Mouse (Mus musculus): Measurements from ENCODE around the gene Olfr535. TPM values are rescaled to one million over a fixed set of nuclear protein-coding genes. Genes with fewer than 3 reads are reported as not detected.
"Not testable (repeated sequence)": the region's sequence is repeated elsewhere in the genome, so short reads cannot be mapped to it uniquely, and the experiment has no call there.

Gene Olfr535
- polyA plus RNA-seq (2012; rRNA removed) = not detected in 2 replicates
- not detected in 2 replicates for polyA plus RNA-seq (2014; fragmentation: Nextera tagmentation; extraction: Ambion mirVana)

DNA sequence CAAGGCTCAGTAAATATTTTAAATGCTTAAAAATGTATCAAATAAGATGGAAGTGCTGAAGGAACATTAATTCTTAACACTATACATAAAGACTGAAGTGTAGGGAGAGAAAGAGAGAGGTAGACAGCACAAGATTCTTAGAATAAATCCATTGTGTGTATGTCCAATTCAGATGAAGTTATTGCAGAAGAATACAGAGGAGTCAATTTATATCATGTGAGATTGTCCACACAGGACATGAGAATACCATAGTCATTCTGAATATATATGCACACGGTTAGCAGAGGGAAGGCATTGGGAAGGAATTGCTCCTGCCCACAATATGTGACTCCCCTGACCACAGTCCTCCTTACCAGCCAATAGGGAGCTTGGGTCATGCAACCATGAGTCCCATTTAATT is at the start of gene Olfr535:
TSS of gene Olfr535 (plus strand) at position 301 of the 400 bp plus-strand sequence.
- Histone ChIP-seq H3K4me2 (replicated peaks; ENCODE audit: low read depth, low read length, severe bottlenecking) (no peak within 1 kb of the TSS), H3K27me3 (ENCODE audit: control insufficient read depth, insufficient read depth, low read length) (no peaks in the 10 kb centered on the region), H3K4me3 (replicated peaks; ENCODE audit: low read length) (no peak within 1 kb of the TSS), H3K27ac (replicated peaks; ENCODE audit: low read depth, low read length) (no peak within 1 kb of the TSS), H3K36me3 (ENCODE audit: control insufficient read depth, insufficient read depth, low read length) (no peaks in the 10 kb centered on the region), H3K4me1 (ENCODE audit: control insufficient read depth, insufficient read depth, low read length) (no peaks in the 10 kb centered on the region), H3K9me3 (ENCODE audit: control insufficient read depth, low read length) (no peaks in the 10 kb centered on the region), H3K9ac (ENCODE audit: low read depth, low read length, severe bottlenecking) (no peak within 1 kb of the TSS)
- DNase-seq (ENCODE audit: low spot score) (no peak), ATAC-seq (ENCODE audit: low FRiP score, low read depth) (no peak)
- 82% methylated on average over 1 of the region's 1 CpGs for WGBS
- TF ChIP-seq POLR2A (IDR thresholded peaks at IDR 0.05; ENCODE audit: borderline replicate concordance, extremely low read depth, insufficient read depth, insufficient read length) = no peak

DNA sequence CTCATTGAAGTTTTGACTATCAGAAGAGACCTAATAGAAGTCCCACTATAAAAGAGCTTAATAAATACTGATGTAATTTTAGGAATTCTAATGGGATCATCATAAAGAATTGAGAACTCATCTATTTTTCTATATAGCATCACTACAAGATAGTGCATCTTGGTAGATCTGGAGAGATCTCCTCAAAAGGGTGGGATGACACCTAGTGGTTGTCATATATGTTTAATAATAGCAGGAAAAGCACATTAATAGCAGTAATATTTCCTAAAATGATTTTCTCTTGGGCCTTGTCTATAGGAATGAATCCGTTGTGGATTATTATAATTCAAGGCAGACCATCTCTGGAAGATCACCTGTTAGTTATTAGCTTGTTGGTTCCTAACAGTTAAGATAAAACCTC is 40.9 kb upstream of the Olfr535 start:
- no peaks in the 10 kb centered on the region for H3K4me1 ChIP-seq (ENCODE audit: control insufficient read depth, insufficient read depth, low read length)
- no peak overlapping the region for H3K9ac ChIP-seq (ENCODE audit: low read depth, low read length, severe bottlenecking)
- no peaks in the 10 kb centered on the region for H3K27me3 ChIP-seq (ENCODE audit: control insufficient read depth, insufficient read depth, low read length)
- H3K4me3 ChIP-seq (replicated peaks; ENCODE audit: low read length) = no peak overlapping the region
- ATAC-seq (ENCODE audit: low FRiP score, low read depth) = no peak
- no peaks in the 10 kb centered on the region for H3K36me3 ChIP-seq (ENCODE audit: control insufficient read depth, insufficient read depth, low read length)
- no peak overlapping the region for H3K4me2 ChIP-seq (replicated peaks; ENCODE audit: low read depth, low read length, severe bottlenecking)
- no peak for DNase-seq (ENCODE audit: low spot score)
- WGBS = 67% methylated on average over 1 of the region's 1 CpGs
- H3K9me3 ChIP-seq (ENCODE audit: control insufficient read depth, low read length) = no peaks in the 10 kb centered on the region
- no peak for TF ChIP-seq POLR2A (IDR thresholded peaks at IDR 0.05; ENCODE audit: borderline replicate concordance, extremely low read depth, insufficient read depth, insufficient read length)
- no peak overlapping the region for H3K27ac ChIP-seq (replicated peaks; ENCODE audit: low read depth, low read length)

DNA sequence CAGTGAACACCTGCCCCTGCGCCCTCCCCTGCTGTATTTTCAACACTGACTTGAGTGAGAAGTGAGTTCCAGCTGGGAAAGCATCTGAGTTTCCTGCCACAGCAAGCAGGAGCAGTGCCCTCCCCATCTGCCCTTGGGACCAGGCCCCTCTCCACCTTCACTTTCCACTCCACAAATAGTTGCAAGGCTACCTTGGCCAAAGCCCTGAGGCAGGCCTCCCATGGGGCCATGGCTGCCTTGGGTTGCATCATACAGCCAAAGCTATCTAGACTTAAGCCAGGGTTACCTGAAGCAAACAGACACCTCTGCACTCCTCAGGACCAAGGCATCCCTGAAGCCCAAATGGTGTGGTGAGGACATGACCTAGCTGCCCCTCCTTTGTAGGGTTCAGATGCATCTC is 20.9 kb upstream of the Olfr535 start, which contains the start of gene Olfr533:
TSS of gene Olfr533 (plus strand) at position 301 of the 400 bp plus-strand sequence.
- not testable (repeated sequence) for ATAC-seq (ENCODE audit: low FRiP score, low read depth); H3K4me1 ChIP-seq (ENCODE audit: control insufficient read depth, insufficient read depth, low read length); H3K27ac ChIP-seq (replicated peaks; ENCODE audit: low read depth, low read length); DNase-seq (ENCODE audit: low spot score); H3K27me3 ChIP-seq (ENCODE audit: control insufficient read depth, insufficient read depth, low read length); H3K4me3 ChIP-seq (replicated peaks; ENCODE audit: low read length); H3K9ac ChIP-seq (ENCODE audit: low read depth, low read length, severe bottlenecking); H3K9me3 ChIP-seq (ENCODE audit: control insufficient read depth, low read length); H3K4me2 ChIP-seq (replicated peaks; ENCODE audit: low read depth, low read length, severe bottlenecking); H3K36me3 ChIP-seq (ENCODE audit: control insufficient read depth, insufficient read depth, low read length)
- no CpG with 5 or more reads among the region's 1 CpGs for WGBS

DNA sequence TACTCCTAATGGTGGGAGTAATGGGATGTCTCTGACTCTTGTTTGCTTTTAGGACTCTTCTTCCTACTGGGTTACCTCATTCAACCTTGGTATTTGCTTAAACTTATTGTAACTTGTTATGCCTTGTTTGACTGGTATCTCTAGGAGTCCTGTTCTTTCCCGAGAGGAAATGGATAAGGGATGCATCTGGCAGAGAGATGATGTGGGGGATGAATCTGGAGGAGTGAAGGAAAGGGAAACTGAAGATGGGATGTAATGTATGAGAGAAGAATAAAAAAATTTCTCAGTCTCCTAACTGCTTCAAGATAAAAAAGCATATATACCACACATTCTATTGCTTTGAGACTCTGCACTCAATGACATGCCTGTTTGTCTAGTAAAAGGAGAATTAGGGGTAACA is 6.1 kb upstream of the Olfr535 start:
- Histone ChIP-seq H3K27ac (replicated peaks; ENCODE audit: low read depth, low read length) (no peak overlapping the region), H3K9me3 (ENCODE audit: control insufficient read depth, low read length) (no peaks in the 10 kb centered on the region; the same call in 1 of the 2 replicates), H3K9ac (ENCODE audit: low read depth, low read length, severe bottlenecking) (no peak overlapping the region), H3K4me1 (ENCODE audit: control insufficient read depth, insufficient read depth, low read length) (no peaks in the 10 kb centered on the region), H3K36me3 (ENCODE audit: control insufficient read depth, insufficient read depth, low read length) (no peaks in the 10 kb centered on the region), H3K27me3 (ENCODE audit: control insufficient read depth, insufficient read depth, low read length) (no peaks in the 10 kb centered on the region), H3K4me3 (replicated peaks; ENCODE audit: low read length) (no peak overlapping the region), H3K4me2 (replicated peaks; ENCODE audit: low read depth, low read length, severe bottlenecking) (no peak overlapping the region)
- TF ChIP-seq POLR2A (IDR thresholded peaks at IDR 0.05; ENCODE audit: borderline replicate concordance, extremely low read depth, insufficient read depth, insufficient read length) = no peak
- WGBS = 76% methylated on average over 1 of the region's 1 CpGs
- no peak for DNase-seq (ENCODE audit: low spot score)
- ATAC-seq (ENCODE audit: low FRiP score, low read depth) = no peak

DNA sequence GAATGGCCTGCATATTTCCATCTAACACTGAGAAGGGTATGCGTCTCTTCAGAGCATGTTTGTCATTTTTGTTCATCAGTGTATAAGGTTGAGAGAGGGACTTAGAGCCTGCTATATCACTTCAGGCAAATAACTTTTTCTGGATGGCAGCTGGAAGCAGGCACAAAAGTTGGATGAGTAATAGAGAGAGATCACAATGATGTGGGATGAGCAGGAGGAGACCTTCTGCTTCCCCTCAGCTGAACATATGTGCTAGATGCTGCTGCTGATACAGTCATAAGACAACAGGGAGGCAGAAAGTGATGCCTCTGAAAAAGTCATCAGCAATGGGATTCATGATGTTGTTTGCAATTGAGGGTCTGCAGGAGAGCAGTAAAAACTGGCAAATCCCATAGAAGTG is 5.3 kb upstream of the Olfr535 start:
- no peak overlapping the region for H3K4me2 ChIP-seq (replicated peaks; ENCODE audit: low read depth, low read length, severe bottlenecking)
- H3K4me3 ChIP-seq (replicated peaks; ENCODE audit: low read length) = no peak overlapping the region
- H3K27ac ChIP-seq (replicated peaks; ENCODE audit: low read depth, low read length) = no peak overlapping the region
- ATAC-seq (ENCODE audit: low FRiP score, low read depth) (no peak), DNase-seq (ENCODE audit: low spot score) (no peak)
- WGBS = 88% methylated on average over 1 of the region's 1 CpGs
- no peaks in the 10 kb centered on the region; the same call in 1 of the 2 replicates for H3K9me3 ChIP-seq (ENCODE audit: control insufficient read depth, low read length)
- no peaks in the 10 kb centered on the region for H3K4me1 ChIP-seq (ENCODE audit: control insufficient read depth, insufficient read depth, low read length)
- H3K27me3 ChIP-seq (ENCODE audit: control insufficient read depth, insufficient read depth, low read length) = no peaks in the 10 kb centered on the region
- H3K36me3 ChIP-seq (ENCODE audit: control insufficient read depth, insufficient read depth, low read length) = no peaks in the 10 kb centered on the region
- no peak overlapping the region for H3K9ac ChIP-seq (ENCODE audit: low read depth, low read length, severe bottlenecking)
- no peak for TF ChIP-seq POLR2A (IDR thresholded peaks at IDR 0.05; ENCODE audit: borderline replicate concordance, extremely low read depth, insufficient read depth, insufficient read length)

DNA sequence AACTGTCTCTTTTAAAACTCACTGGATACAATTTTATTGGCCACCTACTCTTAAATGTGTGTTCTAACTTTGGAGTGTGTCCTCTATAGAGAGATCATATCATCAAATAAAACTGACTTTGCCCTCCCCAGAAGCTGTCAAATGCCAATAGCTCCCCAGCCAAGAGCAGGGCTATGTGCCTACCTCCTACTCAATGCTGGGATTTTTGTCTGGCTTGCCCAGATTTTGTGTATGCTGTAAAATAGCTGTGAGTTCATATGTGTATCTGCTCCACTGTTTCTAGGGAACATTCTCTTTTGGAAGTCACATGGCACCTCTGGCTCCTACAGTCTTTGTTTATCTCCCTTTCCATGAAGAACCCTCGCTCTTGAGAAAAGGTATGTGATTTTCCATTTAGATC is 5.0 kb downstream of the Olfr535 start:
- Histone ChIP-seq H3K4me2 (replicated peaks; ENCODE audit: low read depth, low read length, severe bottlenecking) (no peak overlapping the region), H3K27ac (replicated peaks; ENCODE audit: low read depth, low read length) (no peak overlapping the region), H3K4me3 (replicated peaks; ENCODE audit: low read length) (no peak overlapping the region), H3K27me3 (ENCODE audit: control insufficient read depth, insufficient read depth, low read length) (no peaks in the 10 kb centered on the region), H3K9me3 (ENCODE audit: control insufficient read depth, low read length) (no peaks in the 10 kb centered on the region; the same call in 1 of the 2 replicates), H3K9ac (ENCODE audit: low read depth, low read length, severe bottlenecking) (no peak overlapping the region), H3K4me1 (ENCODE audit: control insufficient read depth, insufficient read depth, low read length) (no peaks in the 10 kb centered on the region), H3K36me3 (ENCODE audit: control insufficient read depth, insufficient read depth, low read length) (no peaks in the 10 kb centered on the region)
- 100% methylated on average over 1 of the region's 1 CpGs for WGBS
- no peak for TF ChIP-seq POLR2A (IDR thresholded peaks at IDR 0.05; ENCODE audit: borderline replicate concordance, extremely low read depth, insufficient read depth, insufficient read length)
- DNase-seq (ENCODE audit: low spot score) (no peak), ATAC-seq (ENCODE audit: low FRiP score, low read depth) (no peak)
